Mouse (Mus musculus) heart, postnatal 4 days (tissue): Measurements from ENCODE around the gene Aldh5a1. TPM values are rescaled to one million over a fixed set of nuclear protein-coding genes. Genes with fewer than 3 reads are reported as not detected.
A peak's percentile ranks its signal among the peaks of the same experiment; 100 is the strongest.

Experiments
- DNase-seq: peaks from one replicate; pipeline ENCODE4 v3.0.0; 2021
- total RNA-seq, 2 experiments: library from RNA; stranded (reverse); gene quantifications; 2 replicates each; pipeline ENCODE4 v1.2.3; 2021

Aldh5a1 gene
- total RNA-seq, 2 experiments from 2014 or later, result 22.8 to 24.5 TPM

- peak; percentile 60 for DNase-seq
Observed at GRCm38 (mm10) chr13:24862520-24862919, 74.9 kb downstream of the Aldh5a1 start.

GRCm38 (mm10) chr13:24862021-24862420, 75.4 kb downstream of the Aldh5a1 start:
- DNase-seq, result no peak

- DNase-seq, result no peak
Observed at GRCm38 (mm10) chr13:24861084-24861483, 76.4 kb downstream of the Aldh5a1 start.

GRCm38 (mm10) chr13:24859115-24859514, 78.3 kb downstream of the Aldh5a1 start:
- DNase-seq, result no peak

Other genes with a start within 250 kb of the Aldh5a1 start
- gene Armh2, start 196.4 kb downstream of the Aldh5a1 start, total RNA-seq, result not detected
- gene Gmnn, start 175.7 kb downstream of the Aldh5a1 start, total RNA-seq, result 10 to 100 TPM; 69.9 to 75.8 TPM
- gene BC005537, start 136.0 kb downstream of the Aldh5a1 start, total RNA-seq, result 100 to 1,000 TPM; 156 to 166 TPM
- gene Acot13, start 106.1 kb downstream of the Aldh5a1 start, total RNA-seq, result 100 to 1,000 TPM; 233 to 245 TPM
- 10 to 100 TPM; 16.9 to 21.0 TPM for gene Tdp2, start 106.0 kb downstream of the Aldh5a1 start, total RNA-seq
- under 1 TPM in 1 of 2 experiments, not detected in 1; 0.05 TPM for gene D130043K22Rik, start 92.5 kb downstream of the Aldh5a1 start, total RNA-seq
- under 1 TPM; 0.52 to 0.55 TPM for gene Gpld1, start 5.5 kb upstream of the Aldh5a1 start, total RNA-seq
- 10 to 100 TPM; 56.0 to 58.4 TPM for gene Mrs2, start 82.7 kb upstream of the Aldh5a1 start, total RNA-seq
- under 1 TPM; 0.05 to 0.11 TPM for gene Dcdc2a, start 118.3 kb upstream of the Aldh5a1 start, total RNA-seq